Mouse (Mus musculus): Measurements from ENCODE around the gene Tnn. TPM values are rescaled to one million over a fixed set of nuclear protein-coding genes. Genes with fewer than 3 reads are reported as not detected.

Gene Tnn
- polyA plus RNA-seq, 1 experiment from 2014 or later: 10.5 TPM

- Histone ChIP-seq H3K36me3 (ENCODE audit: control insufficient read depth, insufficient read depth, low read length) (no peaks in the 10 kb centered on the region), H3K4me1 (replicated peaks; ENCODE audit: control insufficient read depth, insufficient read depth, low read length) (peaks cover 5% of the 10 kb centered on the region; the same call in 1 of the 2 replicates), H3K4me2 (ENCODE audit: low read length) (no peak overlapping the region), H3K9me3 (ENCODE audit: control insufficient read depth, low read length) (no peaks in the 10 kb centered on the region), H3K4me3 (ENCODE audit: low read depth, low read length) (no peak overlapping the region), H3K27me3 (replicated peaks; ENCODE audit: control insufficient read depth, insufficient read depth, low read length) (no peaks in the 10 kb centered on the region), H3K27ac (ENCODE audit: low read depth) (no peak overlapping the region), H3K9ac (ENCODE audit: low read length) (no peak overlapping the region)
- no peak for ATAC-seq (replicated peaks; ENCODE audit: low FRiP score, low TSS enrichment, low read depth)
- WGBS: 91% methylated on average over 7 of the region's 7 CpGs
- DNase-seq (ENCODE audit: low spot score): no peak
Observed at GRCm38 (mm10) chr1:160042351-160042750, 111.0 kb downstream of the Tnn start.

- WGBS: 94% methylated on average over 7 of the region's 7 CpGs
- DNase-seq (ENCODE audit: low spot score) (no peak), ATAC-seq (replicated peaks; ENCODE audit: low FRiP score, low TSS enrichment, low read depth) (no peak)
- Histone ChIP-seq H3K4me3 (ENCODE audit: low read depth, low read length) (no peak overlapping the region), H3K4me2 (ENCODE audit: low read length) (no peak overlapping the region), H3K27me3 (replicated peaks; ENCODE audit: control insufficient read depth, insufficient read depth, low read length) (no peaks in the 10 kb centered on the region), H3K4me1 (replicated peaks; ENCODE audit: control insufficient read depth, insufficient read depth, low read length) (peaks cover 9% of the 10 kb centered on the region; the same call in 1 of the 2 replicates), H3K9me3 (ENCODE audit: control insufficient read depth, low read length) (no peaks in the 10 kb centered on the region), H3K9ac (ENCODE audit: low read length) (no peak overlapping the region), H3K27ac (ENCODE audit: low read depth) (no peak overlapping the region), H3K36me3 (ENCODE audit: control insufficient read depth, insufficient read depth, low read length) (no peaks in the 10 kb centered on the region)
Observed at GRCm38 (mm10) chr1:160041264-160041775, 112.1 kb downstream of the Tnn start.

GRCm38 (mm10) chr1:160039951-160040645, 113.3 kb downstream of the Tnn start:
- Histone ChIP-seq H3K9me3 (ENCODE audit: control insufficient read depth, low read length) (no peaks in the 10 kb centered on the region), H3K27me3 (replicated peaks; ENCODE audit: control insufficient read depth, insufficient read depth, low read length) (no peaks in the 10 kb centered on the region), H3K4me2 (ENCODE audit: low read length) (no peak overlapping the region), H3K27ac (ENCODE audit: low read depth) (no peak overlapping the region), H3K4me1 (replicated peaks; ENCODE audit: control insufficient read depth, insufficient read depth, low read length) (peaks cover 9% of the 10 kb centered on the region; the same call in 1 of the 2 replicates), H3K36me3 (ENCODE audit: control insufficient read depth, insufficient read depth, low read length) (no peaks in the 10 kb centered on the region), H3K4me3 (ENCODE audit: low read depth, low read length) (no peak overlapping the region), H3K9ac (ENCODE audit: low read length) (no peak overlapping the region)
- no peak for ATAC-seq (replicated peaks; ENCODE audit: low FRiP score, low TSS enrichment, low read depth)
- 48% methylated on average over 7 of the region's 7 CpGs for WGBS
- DNase-seq (ENCODE audit: low spot score): no peak

GRCm38 (mm10) chr1:160036996-160037521, 116.3 kb downstream of the Tnn start:
- ATAC-seq (replicated peaks; ENCODE audit: low FRiP score, low TSS enrichment, low read depth): 0 out of 2 replicates have a peak, but pooled peaks have one; percentile 43
- H3K4me3 ChIP-seq (ENCODE audit: low read depth, low read length): no peak overlapping the region
- peak overlapping the region; percentile 54 for H3K27ac ChIP-seq (ENCODE audit: low read depth)
- H3K4me2 ChIP-seq (ENCODE audit: low read length): no peak overlapping the region
- no peaks in the 10 kb centered on the region for H3K27me3 ChIP-seq (replicated peaks; ENCODE audit: control insufficient read depth, insufficient read depth, low read length)
- WGBS: 70% methylated on average over 4 of the region's 5 CpGs
- no peak overlapping the region for H3K9ac ChIP-seq (ENCODE audit: low read length)
- no peaks in the 10 kb centered on the region for H3K36me3 ChIP-seq (ENCODE audit: control insufficient read depth, insufficient read depth, low read length)
- DNase-seq (ENCODE audit: low spot score): no peak
- H3K9me3 ChIP-seq (ENCODE audit: control insufficient read depth, low read length): no peaks in the 10 kb centered on the region
- H3K4me1 ChIP-seq (replicated peaks; ENCODE audit: control insufficient read depth, insufficient read depth, low read length): peaks cover 5% of the 10 kb centered on the region; the same call in 1 of the 2 replicates

GRCm38 (mm10) chr1:160035561-160035960, 117.8 kb downstream of the Tnn start:
- no peak for DNase-seq (ENCODE audit: low spot score)
- H3K36me3 ChIP-seq (ENCODE audit: control insufficient read depth, insufficient read depth, low read length): no peaks in the 10 kb centered on the region
- H3K9ac ChIP-seq (ENCODE audit: low read length): no peak overlapping the region
- ATAC-seq (replicated peaks; ENCODE audit: low FRiP score, low TSS enrichment, low read depth): no peak
- no peak overlapping the region for H3K4me2 ChIP-seq (ENCODE audit: low read length)
- no peak overlapping the region for H3K27ac ChIP-seq (ENCODE audit: low read depth)
- peaks cover 5% of the 10 kb centered on the region; the same call in 1 of the 2 replicates for H3K4me1 ChIP-seq (replicated peaks; ENCODE audit: control insufficient read depth, insufficient read depth, low read length)
- WGBS: 67% methylated on average over 3 of the region's 3 CpGs
- no peaks in the 10 kb centered on the region for H3K27me3 ChIP-seq (replicated peaks; ENCODE audit: control insufficient read depth, insufficient read depth, low read length)
- H3K9me3 ChIP-seq (ENCODE audit: control insufficient read depth, low read length): no peaks in the 10 kb centered on the region
- H3K4me3 ChIP-seq (ENCODE audit: low read depth, low read length): no peak overlapping the region

Other genes starting within 250 kb of the Tnn start
- 5.1 and 7.3 TPM in 2 replicates for gene 4930523C07Rik, start 109.2 kb downstream of the Tnn start, polyA plus RNA-seq (2014; fragmentation: Nextera tagmentation; extraction: Ambion mirVana)
- gene Mrps14, start 41.6 kb upstream of the Tnn start, polyA plus RNA-seq (2014; fragmentation: Nextera tagmentation; extraction: Ambion mirVana): 262 and 276 TPM in 2 replicates
- 235 TPM in 2 replicates for gene Cacybp, start 59.3 kb upstream of the Tnn start, polyA plus RNA-seq (2014; fragmentation: Nextera tagmentation; extraction: Ambion mirVana)

Measured in intestine, embryonic 14.5 days (tissue).